Comparison of ENCODE assay signal across 8 mouse cellular contexts in genomic region chr10:80669737-80670485, GRCm38 (mm10). TPM values are rescaled to one million over a fixed set of nuclear protein-coding genes. Genes with fewer than 3 reads are reported as not detected.
DNase-seq lines count a peak whose midpoint lies in the region.

No protein-coding gene starts in this region.

- intact Hi-C loops in left cerebral cortex, postnatal 4 days (cut with DNase I) = no loop called here
- intact Hi-C loops in left cerebral cortex, postnatal 36 days (cut with DNase I) = no loop called here
- intact Hi-C loops in gastrocnemius, postnatal 36 days (cut with DNase I) = no loop called here
- intact Hi-C loops in left cerebral cortex, postnatal 10 days (cut with DNase I) = no loop called here

- peak; percentile 86 for DNase-seq in left cerebral cortex, postnatal 4 days
- no peak for DNase-seq in left cerebral cortex, postnatal 36 days (ENCODE audit: low spot score in 2 of 2)
- peak; percentile 82 for DNase-seq in brain, adult 2 months (ENCODE audit: low read depth, low spot score)
- DNase-seq in gastrocnemius, postnatal 36 days = peak; percentile 55 to 60
- DNase-seq in lung, postnatal 14 days = peak; percentile 79
- no peak for DNase-seq in embryo, embryonic 11 days
- DNase-seq in layer of hippocampus, postnatal 36 days = no peak
- DNase-seq in left cerebral cortex, postnatal 10 days (ENCODE audit: extremely low spot score in 1 of 2, low spot score in 2 of 2) = no peak

RNA-seq across cellular contexts. Expression of gene Mknk2, which starts 8.0 kb away (rescaled TPM):
- 10 to 100 TPM; 61.6 to 67.1 TPM for total RNA-seq in left cerebral cortex, postnatal 4 days (2021)
- 10 to 100 TPM; 39.9 to 42.0 TPM for total RNA-seq in left cerebral cortex, postnatal 36 days (2021)
- 100 to 1,000 TPM; 216 to 227 TPM for total RNA-seq in gastrocnemius, postnatal 36 days (2021)
- 10 to 100 TPM; 44.7 to 52.3 TPM for total RNA-seq in layer of hippocampus, postnatal 36 days (2021)
- total RNA-seq in left cerebral cortex, postnatal 10 days (2021) = 10 to 100 TPM; 46.1 to 47.1 TPM

RNA-seq across cellular contexts. Expression of gene Btbd2, which starts 13.0 kb away (rescaled TPM):
- 10 to 100 TPM; 80.9 to 83.2 TPM for total RNA-seq in left cerebral cortex, postnatal 4 days (2021)
- 100 to 1,000 TPM in 1 of 2 experiments, 10 to 100 TPM in 1; 93.4 to 100 TPM for total RNA-seq in left cerebral cortex, postnatal 36 days (2021)
- 10 to 100 TPM; 32.1 to 33.5 TPM for total RNA-seq in gastrocnemius, postnatal 36 days (2021)
- total RNA-seq in layer of hippocampus, postnatal 36 days (2021) = 100 to 1,000 TPM; 102 to 106 TPM
- 10 to 100 TPM; 89.6 to 91.0 TPM for total RNA-seq in left cerebral cortex, postnatal 10 days (2021)

RNA-seq across cellular contexts. Expression of gene Mob3a, which starts 31.9 kb away (rescaled TPM):
- 10 to 100 TPM; 52.0 to 52.1 TPM for total RNA-seq in left cerebral cortex, postnatal 4 days (2021)
- total RNA-seq in left cerebral cortex, postnatal 36 days (2021) = 10 to 100 TPM; 14.0 TPM
- total RNA-seq in gastrocnemius, postnatal 36 days (2021) = 1 to 10 TPM; 3.4 to 3.6 TPM
- total RNA-seq in layer of hippocampus, postnatal 36 days (2021) = 10 to 100 TPM; 16.0 to 16.1 TPM
- 10 to 100 TPM; 21.8 to 24.7 TPM for total RNA-seq in left cerebral cortex, postnatal 10 days (2021)

RNA-seq across cellular contexts. Expression of gene Izumo4, which starts 32.1 kb away (rescaled TPM):
- 10 to 100 TPM; 46.3 to 53.6 TPM for total RNA-seq in left cerebral cortex, postnatal 4 days (2021)
- 10 to 100 TPM; 36.7 to 47.3 TPM for total RNA-seq in left cerebral cortex, postnatal 36 days (2021)
- total RNA-seq in gastrocnemius, postnatal 36 days (2021) = 1 to 10 TPM; 1.2 to 2.7 TPM
- 10 to 100 TPM; 49.7 to 57.0 TPM for total RNA-seq in layer of hippocampus, postnatal 36 days (2021)
- total RNA-seq in left cerebral cortex, postnatal 10 days (2021) = 10 to 100 TPM; 56.3 to 63.5 TPM

RNA-seq across cellular contexts. Expression of gene Csnk1g2, which starts 47.3 kb away (rescaled TPM):
- total RNA-seq in left cerebral cortex, postnatal 4 days (2021) = 100 to 1,000 TPM; 130 to 138 TPM
- total RNA-seq in left cerebral cortex, postnatal 36 days (2021) = 100 to 1,000 TPM; 208 to 256 TPM
- 10 to 100 TPM; 84.0 to 90.0 TPM for total RNA-seq in gastrocnemius, postnatal 36 days (2021)
- 100 to 1,000 TPM; 216 to 241 TPM for total RNA-seq in layer of hippocampus, postnatal 36 days (2021)
- 100 to 1,000 TPM; 156 to 167 TPM for total RNA-seq in left cerebral cortex, postnatal 10 days (2021)

Comparison
In these comparisons a context has a peak if more than half of its experiments do, and no peak if none do; other contexts are left out.
1. DNase-seq: peak in left cerebral cortex, postnatal 4 days (single experiment), brain, adult 2 months (single experiment), gastrocnemius, postnatal 36 days (2 of 2) and lung, postnatal 14 days (single experiment); none in left cerebral cortex, postnatal 36 days (0 of 2), embryo, embryonic 11 days (single experiment), layer of hippocampus, postnatal 36 days (0 of 2) and left cerebral cortex, postnatal 10 days (0 of 2).